24 mouse cellular contexts compared by ENCODE assay signal in the genomic region with DNA sequence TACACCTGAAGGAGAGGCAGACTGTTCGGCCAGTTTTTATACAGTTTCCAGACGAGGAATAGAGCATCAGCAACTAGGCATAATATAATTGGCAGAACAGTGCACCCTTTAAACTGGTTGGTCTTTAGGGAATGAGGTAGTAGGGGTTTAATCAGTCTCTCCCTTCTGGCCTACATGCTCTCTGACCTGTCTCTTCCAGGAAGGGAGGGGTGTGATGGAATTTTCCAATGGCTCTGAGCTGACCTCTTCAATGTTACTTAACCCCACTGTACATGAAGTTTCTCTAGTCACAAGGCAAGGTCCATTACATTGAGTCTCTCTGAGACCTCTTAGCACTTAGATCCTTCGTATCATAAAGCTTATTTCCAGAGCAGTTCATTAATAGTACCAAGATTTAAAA.
DNase-seq lines count a peak whose midpoint lies in the region; ATAC-seq and TF ChIP-seq lines count a peak whose summit lies in the region.
"Had no signal": no experiment of that assay in that cellular context is flagged by ENCODE, and none has a peak within 500 bp of the region (broad histone marks: within the 10 kb centered on the region; RNA-seq: fewer than 3 reads in every experiment).

No protein-coding gene starts in this region.

- no peak for ATAC-seq in kidney, embryonic 15.5 days (replicated peaks; ENCODE audit: low FRiP score)
- no peak for ATAC-seq in kidney, embryonic 16.5 days (ENCODE audit: low FRiP score, low TSS enrichment)
- ATAC-seq: activated CD4-positive, CD25-positive, alpha-beta regulatory T cell, adult 4 months; CD4-positive, CD25-positive, alpha-beta regulatory T cell, adult 4 months; forebrain, embryonic 13.5 days had no signal

- peaks cover 24% of the 10 kb centered on the region; the same call in 1 of the 2 replicates for H3K4me1 ChIP-seq in kidney, adult 2 months (ENCODE audit: control insufficient read depth, insufficient read depth, low read length)
- H3K4me1 ChIP-seq in kidney, embryonic 15.5 days = peaks cover 7% of the 10 kb centered on the region
- peaks cover 5% of the 10 kb centered on the region; the same call in 1 of the 2 replicates for H3K4me1 ChIP-seq in kidney, embryonic 16.5 days (ENCODE audit: insufficient read depth, low read length)
- H3K4me1 ChIP-seq: embryonic facial prominence, embryonic 12.5 days; forebrain, embryonic 13.5 days had no signal

- no peak overlapping the region for H3K4me3 ChIP-seq in kidney, adult 2 months (ENCODE audit: insufficient read depth, low read depth, low read length)
- no peak overlapping the region for H3K4me3 ChIP-seq in kidney, embryonic 15.5 days (replicated peaks)
- H3K4me3 ChIP-seq in kidney, embryonic 16.5 days (ENCODE audit: low read length) = no peak overlapping the region
- H3K4me3 ChIP-seq: embryonic facial prominence, embryonic 10.5 days; embryonic facial prominence, embryonic 12.5 days; forebrain, embryonic 13.5 days had no signal

- H3K27me3 ChIP-seq in kidney, adult 2 months (replicated peaks; ENCODE audit: control insufficient read depth, insufficient read depth, low read length) = no peaks in the 10 kb centered on the region
- no peaks in the 10 kb centered on the region for H3K27me3 ChIP-seq in kidney, embryonic 15.5 days
- H3K27me3 ChIP-seq in kidney, embryonic 16.5 days (ENCODE audit: insufficient read depth, low read length) = no peaks in the 10 kb centered on the region
- H3K27me3 ChIP-seq: CH12.LX; embryonic facial prominence, embryonic 12.5 days; forebrain, embryonic 13.5 days; Patski had no signal

- TF ChIP-seq POLR2A in kidney, adult 2 months (IDR thresholded peaks at IDR 0.05; ENCODE audit: low read depth, low read length) = no peak

- no peaks in the 10 kb centered on the region for H3K9me3 ChIP-seq in kidney, embryonic 15.5 days (replicated peaks)
- H3K9me3 ChIP-seq in kidney, embryonic 16.5 days (ENCODE audit: low read length) = no peaks in the 10 kb centered on the region
- H3K9me3 ChIP-seq: embryonic facial prominence, embryonic 10.5 days; embryonic facial prominence, embryonic 12.5 days; forebrain, embryonic 13.5 days had no signal

- WGBS in kidney, adult 2 months = 37% methylated on average over 3 of the region's 3 CpGs
- WGBS in kidney, embryonic 15.5 days = 76% methylated on average over 3 of the region's 3 CpGs
- 81% methylated on average over 3 of the region's 3 CpGs for WGBS in kidney, embryonic 16.5 days

- H3K27ac ChIP-seq in kidney, adult 2 months (ENCODE audit: insufficient read depth, low read depth, low read length) = peak overlapping the region; percentile 65
- no peak overlapping the region for H3K27ac ChIP-seq in kidney, embryonic 15.5 days
- no peak overlapping the region for H3K27ac ChIP-seq in kidney, embryonic 16.5 days (ENCODE audit: low read length)
- H3K27ac ChIP-seq: embryonic facial prominence, embryonic 10.5 days; embryonic facial prominence, embryonic 12.5 days; forebrain, embryonic 13.5 days had no signal

- no peak for TF ChIP-seq CTCF in kidney, adult 2 months (conservative IDR thresholded peaks at IDR 0.05; ENCODE audit: insufficient read depth, insufficient read length, low read depth, low read length)

- H3K4me2 ChIP-seq in kidney, embryonic 15.5 days = no peak overlapping the region
- no peak overlapping the region for H3K4me2 ChIP-seq in kidney, embryonic 16.5 days (replicated peaks; ENCODE audit: low read depth, low read length)
- H3K4me2 ChIP-seq: embryonic facial prominence, embryonic 12.5 days; forebrain, embryonic 13.5 days had no signal

- no peaks in the 10 kb centered on the region for H3K36me3 ChIP-seq in kidney, adult 2 months (ENCODE audit: control insufficient read depth, insufficient read depth, low read length)
- H3K36me3 ChIP-seq in kidney, embryonic 15.5 days = no peaks in the 10 kb centered on the region
- no peaks in the 10 kb centered on the region for H3K36me3 ChIP-seq in kidney, embryonic 16.5 days (ENCODE audit: insufficient read depth, low read length)
- H3K36me3 ChIP-seq: embryonic facial prominence, embryonic 10.5 days; embryonic facial prominence, embryonic 12.5 days; G1E had no signal

- DNase-seq in heart, adult 11 months = peak; percentile 37
- DNase-seq in heart, postnatal 10 days = no peak
- DNase-seq in kidney, adult 2 months = peak; percentile 69
- peak; percentile 46 for DNase-seq in kidney, adult 9 months
- DNase-seq in yolk sac, embryonic 10.5 days (ENCODE audit: low spot score) = peak; percentile 52
- DNase-seq: adrenal gland, adult 8-10 months; adrenal gland, postnatal 14 days; adrenal gland, postnatal 36 days; B cell, adult 2 months; cerebellum, adult 11-12 months; cerebellum, adult 2 months; cerebellum, adult 9-10 months; cerebellum, postnatal 10 days; cerebellum, postnatal 25 days had no signal

- no peak overlapping the region for H3K9ac ChIP-seq in kidney, embryonic 15.5 days
- no peak overlapping the region for H3K9ac ChIP-seq in kidney, embryonic 16.5 days (replicated peaks; ENCODE audit: low read length)
- H3K9ac ChIP-seq: embryonic facial prominence, embryonic 12.5 days; forebrain, embryonic 13.5 days had no signal

- intact Hi-C loops in heart, postnatal 10 days (cut with DNase I) = no loop called here

Comparison
In these comparisons a context has a peak if more than half of its experiments do, and no peak if none do; other contexts are left out.
1. DNase-seq: peak in heart, adult 11 months (single experiment), kidney, adult 2 months (single experiment), kidney, adult 9 months (single experiment) and yolk sac, embryonic 10.5 days (single experiment); none in heart, postnatal 10 days (0 of 2).